22 mouse cellular contexts compared by ENCODE assay signal in genomic region chr9:105100807-105101570, GRCm38 (mm10). TPM values are rescaled to one million over a fixed set of nuclear protein-coding genes. Genes with fewer than 3 reads are reported as not detected.
A peak's percentile ranks its signal among the peaks of the same experiment; 100 is the strongest.
DNase-seq lines count a peak whose midpoint lies in the region; ATAC-seq lines count a peak whose summit lies in the region.
"Had no signal": no experiment of that assay in that cellular context is flagged by ENCODE, and none has a peak within 500 bp of the region (broad histone marks: within the 10 kb centered on the region; RNA-seq: fewer than 3 reads in every experiment).

No protein-coding gene starts in this region.

- DNase-seq in CD4-positive, CD25-positive, alpha-beta regulatory T cell, adult 2 months (ENCODE audit: low read depth, low spot score): peak; percentile 56
- peak; percentile 59 for DNase-seq in T-cell, adult 2 months (ENCODE audit: low spot score)
- peak; percentile 68 to 69 for DNase-seq in thymus, postnatal 10 days (ENCODE audit: low spot score in 2 of 2)
- DNase-seq in adipocyte (ENCODE audit: low spot score): no peak
- no peak for DNase-seq in lung, postnatal 10 days
- no peak for DNase-seq in left cerebral cortex, adult 8-10 months (ENCODE audit: low spot score in 2 of 2)
- DNase-seq in yolk sac, embryonic 10.5 days (ENCODE audit: low spot score): no peak
- DNase-seq: B cell, adult 2 months; cerebellum, adult 8-10 months; gastrocnemius, postnatal 36 days; heart, postnatal 10 days; kidney, adult 9 months; kidney, postnatal 36 days; layer of hippocampus, adult 9-11 months; liver, postnatal 0 days had no signal

- ATAC-seq in megakaryocyte progenitor cell, adult 5-6 weeks (replicated peaks; ENCODE audit: poor library complexity): peak; percentile 46; the same call in 1 of the 2 replicates
- ATAC-seq: forebrain, embryonic 13.5 days; intestine, embryonic 15.5 days; liver, postnatal 0 days had no signal

RNA-seq across cellular contexts. Expression of gene Nudt16, which starts 30.6 kb away (rescaled TPM):
- 11.2 and 17.9 TPM in 2 replicates for total RNA-seq in megakaryocyte progenitor cell, adult 5-6 weeks (2015)
- 5.7 and 6.7 TPM in 2 replicates for total RNA-seq in megakaryocyte progenitor cell, adult 5-6 weeks (2017)
- total RNA-seq in left cerebral cortex, adult 8-10 months (2022): 10 to 100 TPM; 15.1 to 22.0 (median 20.2) TPM

RNA-seq across cellular contexts. Expression of gene 1700080E11Rik, which starts 43.9 kb away (rescaled TPM):
- not detected in 2 replicates for total RNA-seq in megakaryocyte progenitor cell, adult 5-6 weeks (2015)
- total RNA-seq in megakaryocyte progenitor cell, adult 5-6 weeks (2017): not detected in 2 replicates
- total RNA-seq in left cerebral cortex, adult 8-10 months (2022): not detected
- total RNA-seq: G1E; gastrocnemius, postnatal 36 days; heart, postnatal 10 days; left cerebral cortex, adult 2 months; liver, adult 2 months; monocyte, adult 5-6 weeks had no signal

RNA-seq across cellular contexts. Expression of gene Mrpl3, which starts 48.0 kb away (rescaled TPM):
- 109 and 120 TPM in 2 replicates for total RNA-seq in megakaryocyte progenitor cell, adult 5-6 weeks (2015)
- total RNA-seq in megakaryocyte progenitor cell, adult 5-6 weeks (2017): 100 and 131 TPM in 2 replicates
- total RNA-seq in left cerebral cortex, adult 8-10 months (2022): 100 to 1,000 TPM in 1 of 4 experiments, 10 to 100 TPM in 3; 84.8 to 103 (median 89.2) TPM

Comparison
In these comparisons a context has a peak if more than half of its experiments do, and no peak if none do; other contexts are left out.
1. DNase-seq: peak in CD4-positive, CD25-positive, alpha-beta regulatory T cell, adult 2 months (single experiment), T-cell, adult 2 months (single experiment) and thymus, postnatal 10 days (2 of 2); none in adipocyte (single experiment), lung, postnatal 10 days (single experiment), left cerebral cortex, adult 8-10 months (0 of 2) and yolk sac, embryonic 10.5 days (single experiment).